Mouse (Mus musculus) c-Kit-positive CD71-positive TER-119-negative erythroid progenitor cells, embryonic 14.5 days (primary cell): ENCODE results near the gene Atp8a1.

Experiments
- DNase-seq: peaks from one replicate; pipeline ENCODE4 v3.0.0-alpha.2; 2013; ENCODE audit warnings: low read depth

Gene Atp8a1

GRCm38 (mm10) chr5:67768708-67769107, 78.5 kb downstream of the Atp8a1 start:
- DNase-seq, result no peak

- DNase-seq, result peak; percentile 21
Measured at GRCm38 (mm10) chr5:67764798-67765197, 82.4 kb downstream of the Atp8a1 start.

- no peak for DNase-seq
Measured at GRCm38 (mm10) chr5:67758126-67758525, 89.1 kb downstream of the Atp8a1 start.

GRCm38 (mm10) chr5:67756138-67756537, 91.1 kb downstream of the Atp8a1 start:
- peak; percentile 38 for DNase-seq

- no peak for DNase-seq
Measured at GRCm38 (mm10) chr5:67753057-67753456, 94.2 kb downstream of the Atp8a1 start.

GRCm38 (mm10) chr5:67752629-67753028, 94.6 kb downstream of the Atp8a1 start:
- DNase-seq, result no peak

- DNase-seq, result no peak
Measured at GRCm38 (mm10) chr5:67752007-67752406, 95.2 kb downstream of the Atp8a1 start.

GRCm38 (mm10) chr5:67739261-67739660, 108.0 kb downstream of the Atp8a1 start:
- no peak for DNase-seq

GRCm38 (mm10) chr5:67738133-67738532, 109.1 kb downstream of the Atp8a1 start:
- DNase-seq, result no peak

- DNase-seq, result no peak
Measured at GRCm38 (mm10) chr5:67735771-67736170, 111.5 kb downstream of the Atp8a1 start.

- DNase-seq, result no peak
Measured at GRCm38 (mm10) chr5:67733551-67734258, 113.5 kb downstream of the Atp8a1 start.

GRCm38 (mm10) chr5:67733150-67733549, 114.1 kb downstream of the Atp8a1 start:
- no peak for DNase-seq

GRCm38 (mm10) chr5:67727755-67728154, 119.5 kb downstream of the Atp8a1 start:
- DNase-seq, result no peak

- DNase-seq, result no peak
Measured at GRCm38 (mm10) chr5:67726810-67727209, 120.4 kb downstream of the Atp8a1 start.

- no peak for DNase-seq
Measured at GRCm38 (mm10) chr5:67701641-67702040, 145.6 kb downstream of the Atp8a1 start.

- no peak for DNase-seq
Measured at GRCm38 (mm10) chr5:67699418-67699817, 147.8 kb downstream of the Atp8a1 start.

GRCm38 (mm10) chr5:67698176-67698575, 149.1 kb downstream of the Atp8a1 start:
- no peak for DNase-seq

GRCm38 (mm10) chr5:67696741-67697596, 150.3 kb downstream of the Atp8a1 start:
- no peak for DNase-seq

GRCm38 (mm10) chr5:67695055-67695710, 152.1 kb downstream of the Atp8a1 start:
- DNase-seq, result no peak

GRCm38 (mm10) chr5:67690336-67690735, 156.9 kb downstream of the Atp8a1 start:
- DNase-seq, result no peak

GRCm38 (mm10) chr5:67688001-67688400, 159.2 kb downstream of the Atp8a1 start:
- no peak for DNase-seq

- DNase-seq, result no peak
Measured at GRCm38 (mm10) chr5:67685906-67686305, 161.3 kb downstream of the Atp8a1 start.

- DNase-seq, result no peak
Measured at GRCm38 (mm10) chr5:67685461-67685860, 161.8 kb downstream of the Atp8a1 start.
